Mouse (Mus musculus) cerebral cortex, adult 2 months (tissue): ENCODE results near the gene Pitx2.

Experiments used
- WGBS: fragments of 180-500 bp; shearing (Covaris S2); methylation state at CpG from one replicate; pipeline ENCODE4 v1.1.7; 2018; 5-methylcytosine and 5-hydroxymethylcytosine counted together

The Pitx2 gene

DNA sequence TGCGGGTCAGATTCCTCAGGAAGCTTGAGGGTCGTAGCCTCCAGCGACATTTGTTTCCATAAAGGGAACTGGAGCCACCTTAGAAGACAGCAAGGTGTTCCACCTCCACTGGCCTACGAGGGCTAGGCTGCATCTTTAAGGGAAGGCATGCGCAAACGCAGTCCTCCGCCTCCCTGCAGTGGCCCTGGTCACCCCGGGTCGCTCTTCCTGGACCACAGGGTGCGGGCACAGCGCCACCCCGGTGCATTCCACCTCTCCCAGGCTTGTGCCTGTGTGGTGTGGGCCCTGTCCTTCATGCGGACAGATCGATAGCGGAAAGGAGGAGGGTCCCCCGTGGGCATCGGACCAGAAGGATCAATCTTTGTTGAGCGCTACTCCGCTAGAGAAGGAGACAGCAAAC lies 56.6 kb downstream of the Pitx2 start:
- 66% methylated on average over 19 of the region's 19 CpGs for WGBS

DNA sequence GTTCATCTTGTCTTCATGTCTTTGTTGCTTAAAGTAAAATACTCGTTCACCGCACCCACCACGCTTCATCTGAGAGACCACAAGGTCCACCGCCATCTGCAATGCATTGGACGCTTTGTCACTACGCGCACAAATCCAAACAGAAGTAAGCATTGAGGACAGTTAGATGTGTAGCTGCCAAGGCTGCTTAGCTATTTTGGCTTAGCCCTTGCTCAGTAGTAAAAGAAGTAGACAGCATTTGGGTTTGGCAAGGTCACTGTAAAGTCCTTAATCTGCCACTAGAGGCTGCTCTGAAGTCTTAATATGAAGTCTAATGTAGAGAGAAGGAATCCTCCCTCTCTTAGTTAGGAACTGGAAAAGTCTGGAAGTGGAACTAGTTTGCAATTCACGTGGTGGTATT lies 57.1 kb downstream of the Pitx2 start:
- WGBS, result 68% methylated on average over 8 of the region's 8 CpGs

DNA sequence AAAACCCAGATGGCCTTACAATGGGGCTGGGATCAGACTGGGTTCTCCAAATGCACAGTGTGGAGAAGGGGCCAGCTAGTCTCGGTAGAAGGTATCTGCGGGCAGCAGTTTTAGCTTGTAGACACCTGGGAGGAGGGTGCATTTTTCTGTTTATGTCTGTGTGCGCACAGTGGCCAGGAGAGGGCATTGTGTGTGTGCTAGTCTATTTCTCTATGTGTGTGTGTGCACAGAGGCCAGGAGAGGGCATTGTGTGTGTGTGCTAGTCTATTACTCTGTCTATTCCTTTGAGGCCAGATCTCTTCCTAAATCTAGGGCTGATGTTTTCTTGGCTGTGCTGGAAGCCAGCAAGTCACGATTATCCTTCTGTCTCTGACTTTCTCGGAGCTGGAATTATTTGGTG lies 58.8 kb downstream of the Pitx2 start:
- 86% methylated on average over 5 of the region's 5 CpGs for WGBS
